ENCODE assay signal across 13 mouse cellular contexts in genomic region chr7:115941766-115942165, GRCm38 (mm10).
DNase-seq lines count a peak whose midpoint lies in the region; ATAC-seq and TF ChIP-seq lines count a peak whose summit lies in the region.
"Had no signal": no experiment of that assay in that cellular context is flagged by ENCODE, and none has a peak within 500 bp of the region (broad histone marks: within the 10 kb centered on the region; RNA-seq: fewer than 3 reads in every experiment).

No protein-coding gene starts in this region.

- no peak overlapping the region for H3K9ac ChIP-seq in liver, embryonic 11.5 days (ENCODE audit: low read depth, low read length)
- H3K9ac ChIP-seq in stomach, embryonic 15.5 days = no peak overlapping the region

- peak; percentile 100 for ATAC-seq in liver, embryonic 11.5 days (replicated peaks; ENCODE audit: low FRiP score)
- peak; percentile 96 for ATAC-seq in stomach, embryonic 15.5 days (ENCODE audit: insufficient read depth, low FRiP score, low read depth)
- ATAC-seq: hindbrain, embryonic 16.5 days had no signal

- WGBS in heart, embryonic 10.5 days = 43% methylated on average over 6 of the region's 6 CpGs
- WGBS in liver, embryonic 11.5 days = 21% methylated on average over 6 of the region's 6 CpGs
- WGBS in stomach, embryonic 15.5 days = 46% methylated on average over 6 of the region's 6 CpGs

- no peak overlapping the region for H3K4me3 ChIP-seq in heart, embryonic 10.5 days
- H3K4me3 ChIP-seq in liver, embryonic 11.5 days (ENCODE audit: low read depth, low read length) = no peak overlapping the region
- H3K4me3 ChIP-seq in stomach, embryonic 15.5 days (replicated peaks) = no peak overlapping the region
- H3K4me3 ChIP-seq in layer of hippocampus, adult 2 months = no peak overlapping the region

- H3K4me2 ChIP-seq in liver, embryonic 11.5 days = peak overlapping the region; percentile 3
- H3K4me2 ChIP-seq in stomach, embryonic 15.5 days = no peak overlapping the region

- H3K27me3 ChIP-seq in heart, embryonic 10.5 days (ENCODE audit: insufficient read depth, poor library complexity, severe bottlenecking) = no peaks in the 10 kb centered on the region
- no peaks in the 10 kb centered on the region for H3K27me3 ChIP-seq in liver, embryonic 11.5 days (replicated peaks; ENCODE audit: control insufficient read depth, insufficient read depth, low read length)
- no peaks in the 10 kb centered on the region for H3K27me3 ChIP-seq in stomach, embryonic 15.5 days (replicated peaks)

- no peak for TF ChIP-seq CTCF in layer of hippocampus, adult 2 months (conservative IDR thresholded peaks at IDR 0.05)

- peaks cover 8% of the 10 kb centered on the region; the same call in 1 of the 2 replicates for H3K36me3 ChIP-seq in heart, embryonic 10.5 days
- H3K36me3 ChIP-seq in liver, embryonic 11.5 days (ENCODE audit: control insufficient read depth, insufficient read depth, low read length) = no peaks in the 10 kb centered on the region
- H3K36me3 ChIP-seq in stomach, embryonic 15.5 days = no peaks in the 10 kb centered on the region

- no peaks in the 10 kb centered on the region for H3K9me3 ChIP-seq in heart, embryonic 10.5 days
- H3K9me3 ChIP-seq in liver, embryonic 11.5 days (ENCODE audit: control insufficient read depth, low read length) = no peaks in the 10 kb centered on the region
- H3K9me3 ChIP-seq in stomach, embryonic 15.5 days = no peaks in the 10 kb centered on the region

- peak; percentile 85 for DNase-seq in heart, embryonic 10.5 days (ENCODE audit: low spot score)
- DNase-seq in heart, adult 9 months (ENCODE audit: low spot score in 2 of 2) = no peak
- DNase-seq in spleen, adult 12 weeks (ENCODE audit: low spot score) = peak; percentile 25
- no peak for DNase-seq in spleen, postnatal 14 days (ENCODE audit: low spot score in 2 of 2)
- DNase-seq in liver, embryonic 11.5 days (ENCODE audit: low spot score) = peak; percentile 41
- no peak for DNase-seq in gastrocnemius, postnatal 25 days
- DNase-seq in layer of hippocampus, adult 2 months (ENCODE audit: low spot score in 2 of 2) = no peak
- DNase-seq: cerebellum, adult 8-10 months; gastrocnemius, postnatal 14 days; layer of hippocampus, postnatal 36 days; lung, postnatal 14 days had no signal

- H3K4me1 ChIP-seq in heart, embryonic 10.5 days = peaks cover 6% of the 10 kb centered on the region; the same call in 1 of the 2 replicates
- H3K4me1 ChIP-seq in liver, embryonic 11.5 days (replicated peaks; ENCODE audit: control insufficient read depth, insufficient read depth, low read length) = peaks cover 9% of the 10 kb centered on the region
- H3K4me1 ChIP-seq in stomach, embryonic 15.5 days = no peaks in the 10 kb centered on the region

- no peak overlapping the region for H3K27ac ChIP-seq in heart, embryonic 10.5 days
- H3K27ac ChIP-seq in liver, embryonic 11.5 days (ENCODE audit: low read depth, low read length) = peak overlapping the region; percentile 26; the same call in 1 of the 2 replicates
- no peak overlapping the region for H3K27ac ChIP-seq in stomach, embryonic 15.5 days
- no peak overlapping the region for H3K27ac ChIP-seq in layer of hippocampus, adult 2 months

Comparison
In these comparisons a context has a peak if more than half of its experiments do, and no peak if none do; other contexts are left out.
1. DNase-seq: peak in heart, embryonic 10.5 days (single experiment), spleen, adult 12 weeks (single experiment) and liver, embryonic 11.5 days (single experiment); none in heart, adult 9 months (0 of 2), spleen, postnatal 14 days (0 of 2), gastrocnemius, postnatal 25 days (single experiment) and layer of hippocampus, adult 2 months (0 of 2).